Mouse (Mus musculus) left cerebral cortex, adult 9 months (tissue): ENCODE measurements around the gene Ppfibp2.

Experiments used
- DNase-seq, 2 experiments: peaks; one replicate each; pipeline ENCODE4 v3.0.0; 2022; ENCODE audit warnings: low spot score in 2 of 2

Ppfibp2 gene

DNA sequence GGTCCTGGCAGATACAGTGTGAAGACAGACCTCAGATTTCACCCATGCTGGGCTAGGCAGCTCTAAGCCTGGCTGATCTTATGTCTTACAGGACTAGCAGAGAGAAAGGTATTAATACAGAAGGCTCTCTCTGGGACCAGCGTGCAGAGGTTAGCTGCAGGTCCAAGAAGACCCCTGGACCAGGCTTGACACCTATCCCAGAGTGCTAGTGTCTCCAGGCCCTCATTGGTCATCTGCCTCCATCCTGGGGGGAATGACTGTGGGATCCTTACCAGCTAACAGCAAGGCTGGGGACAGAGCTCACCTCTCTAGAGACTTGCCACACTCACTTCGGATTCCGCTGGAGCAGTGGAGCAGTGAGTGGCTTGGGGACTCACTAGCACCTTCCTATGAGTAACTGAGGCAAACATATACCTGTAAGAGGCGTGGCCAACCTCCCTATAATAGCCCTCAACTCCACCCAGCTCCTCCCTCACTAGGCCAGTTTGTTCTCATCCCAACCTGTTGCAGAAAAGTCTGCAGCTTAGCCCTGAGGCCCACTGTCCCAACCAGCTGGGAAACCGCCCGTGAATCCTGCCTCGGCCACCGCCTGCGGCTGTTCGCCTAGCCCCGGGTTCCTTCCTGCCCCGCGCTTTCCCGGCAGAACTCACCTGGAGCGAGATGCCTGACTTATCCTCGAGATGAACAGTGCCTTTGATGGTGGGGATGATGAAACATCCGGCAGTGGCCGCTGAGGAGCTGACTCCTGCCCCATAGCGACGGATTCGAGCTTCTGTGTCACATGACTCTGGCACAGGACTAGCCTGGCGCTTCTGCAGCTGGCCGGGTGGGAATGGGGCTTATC, 162.5 kb downstream of the Ppfibp2 start, which contains the start of gene Cyb5r2:
TSS of gene Cyb5r2 (minus strand) at position 725 of the 844 bp plus-strand sequence.
- no peak for DNase-seq

DNA sequence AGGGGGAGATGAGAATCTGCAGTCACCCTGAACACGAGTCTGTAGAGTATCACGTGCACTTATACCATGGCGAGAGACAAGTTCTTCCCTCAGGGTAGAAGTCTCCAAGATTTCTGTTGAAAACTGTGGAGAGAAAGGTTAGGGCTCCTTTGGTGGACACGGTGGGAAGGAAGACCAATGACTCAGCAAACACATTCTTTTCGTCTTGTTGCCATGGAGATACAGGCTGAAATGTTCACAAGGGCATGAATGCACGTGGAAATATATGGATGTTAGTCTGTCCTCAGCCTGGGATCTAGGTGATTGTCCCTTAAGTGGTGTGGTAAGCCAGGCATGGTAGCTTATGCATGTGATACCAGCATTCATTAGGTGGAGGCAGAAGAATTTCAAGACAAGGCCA, 175.8 kb downstream of the Ppfibp2 start:
- no peak for DNase-seq

DNA sequence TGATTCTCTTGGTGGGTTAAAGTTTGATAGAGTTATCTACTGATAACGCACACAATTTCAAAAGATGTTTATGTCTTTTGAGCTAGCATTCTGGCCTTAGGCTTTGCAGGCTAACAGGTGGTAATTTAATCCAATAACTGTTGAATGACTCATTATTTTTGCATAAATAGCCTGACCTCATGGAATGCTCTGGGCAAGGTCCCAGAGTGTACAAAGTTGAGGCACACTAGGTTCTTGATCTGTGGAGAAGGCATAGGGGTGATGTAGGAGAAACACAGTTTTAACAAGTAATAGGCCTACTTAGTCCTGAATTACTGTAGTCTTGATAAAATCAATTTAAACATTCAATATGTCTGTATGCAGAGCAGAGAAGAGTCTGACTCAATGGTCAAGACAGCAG, 183.2 kb downstream of the Ppfibp2 start:
- DNase-seq: no peak

DNA sequence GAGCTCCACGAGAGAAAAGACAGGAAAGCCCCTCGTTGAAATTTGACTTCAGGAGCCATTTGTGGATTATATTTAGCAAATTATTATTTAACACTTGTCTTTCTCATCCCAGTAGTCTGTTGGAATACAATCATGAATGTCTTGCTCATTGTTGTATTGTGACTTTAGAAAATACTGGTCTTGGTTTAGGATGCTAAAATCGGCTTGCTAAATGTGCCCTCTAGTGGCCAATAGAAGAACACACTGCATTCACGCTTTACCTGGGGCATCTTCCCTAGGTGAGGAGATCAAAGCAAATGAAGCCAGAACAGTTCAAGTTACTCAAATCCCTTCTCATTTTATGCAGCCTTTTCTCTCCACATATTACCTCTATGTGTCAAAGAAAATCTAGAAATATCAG, 184.6 kb downstream of the Ppfibp2 start:
- peak in 1 of 2 experiments; percentile 18 for DNase-seq

DNA sequence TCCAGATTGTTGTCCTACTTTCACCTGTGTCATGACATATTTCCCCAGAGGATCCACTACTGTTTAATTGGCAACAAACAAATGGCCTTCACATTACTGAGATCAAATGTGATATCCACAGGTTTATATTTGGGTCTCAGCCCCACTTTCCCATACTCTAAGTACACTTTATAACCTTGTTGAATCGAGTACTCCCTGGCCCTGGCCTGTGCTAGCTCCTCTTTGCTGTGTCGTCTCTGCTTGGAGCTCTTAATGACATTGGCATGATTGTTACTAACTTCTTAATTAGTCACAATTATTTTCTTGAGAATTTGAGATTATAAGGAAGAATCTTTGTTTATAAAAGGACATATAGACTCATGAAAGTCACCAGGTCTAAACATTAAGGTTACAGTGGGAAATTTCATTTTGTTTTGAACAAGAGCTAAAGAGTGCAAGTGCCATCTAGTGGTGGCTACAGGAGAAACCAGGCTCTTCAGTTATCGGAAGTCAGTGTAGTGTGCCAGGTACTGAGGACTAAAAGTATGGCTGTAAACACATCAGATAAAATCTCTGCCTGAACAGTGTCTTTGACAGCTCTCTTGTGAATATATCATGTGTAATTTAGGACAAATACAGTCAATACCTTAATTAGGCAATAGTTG, 193.1 kb downstream of the Ppfibp2 start:
- peak in 1 of 2 experiments; percentile 22 for DNase-seq

DNA sequence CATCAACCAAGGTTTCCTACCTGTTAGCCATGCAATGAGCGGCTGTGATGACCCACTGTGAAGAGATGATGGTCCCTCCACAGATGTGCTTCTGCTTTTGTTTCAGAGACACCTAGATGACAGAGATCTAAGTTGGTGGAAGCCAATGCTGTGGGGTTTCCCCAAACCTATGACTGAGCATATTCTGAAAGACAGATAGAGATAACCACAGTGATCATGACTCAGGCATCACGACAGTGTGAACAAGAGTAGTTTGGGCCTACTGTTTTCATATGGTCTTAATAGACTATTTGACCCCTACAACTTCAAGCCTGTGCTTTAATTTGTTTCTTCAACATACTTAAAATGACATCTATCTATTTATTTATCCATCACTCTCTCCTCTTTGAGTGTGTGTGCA, 201.5 kb downstream of the Ppfibp2 start:
- no peak for DNase-seq
